Mouse (Mus musculus) erythroblast, embryonic 14.5 days (primary cell): Measurements from ENCODE around the gene Gm49378.

ENCODE experiments used
- GATA1 ChIP-seq: IDR thresholded peaks from 2 replicates; pipeline ENCODE4 v1.6.1; 2012; ENCODE audit warnings: low read length, inconsistent platforms, mixed read lengths
- TAL1 ChIP-seq: IDR thresholded peaks from 3 replicates; pipeline ENCODE4 v1.6.1; 2012; ENCODE audit warnings: low read length, inconsistent platforms, mixed read lengths

- TF ChIP-seq TAL1 (no peak), GATA1 (no peak)
Measured at GRCm38 (mm10) chr14:55579511-55580496, 57.9 kb downstream of the Gm49378 start.
